Mouse (Mus musculus) regulatory T cell (primary cell): ENCODE results near the gene Nudt1.
"Not testable (repeated sequence)": the region's sequence is repeated elsewhere in the genome, so short reads cannot be mapped to it uniquely, and the experiment has no call there.

Experiments used
- in situ Hi-C: fragments of 300-600 bp; cut with MboI, MseI; formaldehyde crosslinking; loops from one replicate; pipeline ENCODE4 v1.15.1; 2025; ENCODE audit warnings: high pct_unique_total_duplicates

Gene Nudt1

DNA sequence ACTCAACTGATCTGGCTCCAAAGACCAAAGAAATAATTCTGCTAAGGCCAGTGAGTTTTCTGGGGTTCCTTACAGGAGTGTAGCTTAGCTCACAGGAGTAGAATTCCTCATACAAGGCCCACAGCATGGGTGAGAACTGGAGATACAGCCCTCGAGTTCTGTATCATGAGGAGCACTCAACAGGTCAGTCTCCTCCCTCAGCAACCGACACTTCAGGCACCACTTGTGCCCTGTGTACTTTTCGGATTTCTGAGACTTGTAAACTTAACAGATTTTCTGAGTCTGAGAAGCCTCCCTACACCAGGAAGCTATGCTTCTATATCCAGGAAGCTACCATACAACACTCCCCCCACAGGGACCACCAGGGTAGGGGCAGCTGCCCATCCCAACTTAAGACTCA lies 18.4 kb downstream of the Nudt1 start:
- in situ Hi-C loops, result loop anchor here (5.0 to 25.0 kb wide), 2 partner anchors 57 to 503 kb away; partner anchors contain the start of genes Gm26938 and Psmg3

DNA sequence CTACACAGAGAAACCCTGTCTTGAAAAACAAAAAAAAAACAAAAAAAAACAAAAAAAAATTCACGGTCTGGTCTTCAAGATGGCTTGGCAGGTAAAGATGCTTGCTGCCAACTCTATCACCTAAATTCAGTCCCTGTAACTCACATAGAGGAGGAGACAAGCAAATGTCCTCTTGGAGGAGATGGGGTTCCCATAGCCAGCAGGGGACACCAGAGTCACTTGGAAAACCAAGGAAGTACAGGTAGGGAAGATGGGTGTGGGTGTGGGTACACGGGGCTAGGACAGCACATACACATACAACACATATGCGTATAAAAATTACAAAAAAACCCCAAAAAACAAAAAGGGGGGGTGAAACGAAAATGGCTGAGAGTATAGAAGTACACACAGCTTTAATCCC lies 21.4 kb downstream of the Nudt1 start:
- in situ Hi-C loops, result loop anchor here (25.0 kb wide), 1 partner anchor 506 kb away; the partner anchor contains the start of genes Gm26938 and Psmg3

DNA sequence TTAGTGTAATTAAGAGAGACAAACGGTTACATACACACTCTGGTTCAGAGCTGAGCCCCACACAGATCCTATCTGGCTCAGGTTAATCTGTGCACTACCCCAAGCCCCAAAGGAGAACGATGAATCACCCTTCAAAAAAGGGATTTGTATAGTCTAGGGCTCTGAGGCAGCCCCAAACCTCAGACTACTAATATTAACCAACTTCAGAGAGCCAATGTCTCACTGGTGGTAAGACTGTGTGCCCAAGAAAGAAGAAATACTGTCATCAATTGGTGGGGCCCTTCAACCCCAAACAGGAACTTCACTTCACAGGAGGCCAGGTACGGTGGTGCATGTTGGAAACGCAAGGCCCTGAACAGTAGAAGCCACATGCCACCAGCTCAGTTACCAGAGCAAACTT lies 23.8 kb downstream of the Nudt1 start:
- in situ Hi-C loops, result loop anchor here (25.0 kb wide), 1 partner anchor 508 kb away; the partner anchor contains the start of genes Gm26938 and Psmg3

DNA sequence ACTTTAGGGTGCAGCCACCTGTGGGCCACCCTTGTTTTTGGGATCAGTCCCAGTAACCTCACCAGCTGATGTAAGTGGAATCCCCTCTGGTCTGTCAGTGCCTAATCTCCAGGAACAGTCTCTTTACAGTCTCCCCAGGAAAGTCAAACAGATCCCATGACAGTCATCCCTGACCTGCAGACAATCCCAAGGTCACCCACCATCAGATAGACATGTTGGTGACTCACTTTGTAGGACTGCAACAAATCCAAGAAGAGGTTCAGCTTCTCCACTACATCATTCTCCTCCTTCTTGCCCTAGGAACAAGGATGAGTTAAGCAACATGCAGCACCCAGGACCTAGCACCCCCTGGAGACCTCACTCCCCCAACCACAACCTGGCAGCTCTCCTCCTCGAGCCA lies 24.6 kb downstream of the Nudt1 start:
- in situ Hi-C loops, result loop anchor here (25.0 kb wide), 1 partner anchor 509 kb away; the partner anchor contains the start of genes Gm26938 and Psmg3

DNA sequence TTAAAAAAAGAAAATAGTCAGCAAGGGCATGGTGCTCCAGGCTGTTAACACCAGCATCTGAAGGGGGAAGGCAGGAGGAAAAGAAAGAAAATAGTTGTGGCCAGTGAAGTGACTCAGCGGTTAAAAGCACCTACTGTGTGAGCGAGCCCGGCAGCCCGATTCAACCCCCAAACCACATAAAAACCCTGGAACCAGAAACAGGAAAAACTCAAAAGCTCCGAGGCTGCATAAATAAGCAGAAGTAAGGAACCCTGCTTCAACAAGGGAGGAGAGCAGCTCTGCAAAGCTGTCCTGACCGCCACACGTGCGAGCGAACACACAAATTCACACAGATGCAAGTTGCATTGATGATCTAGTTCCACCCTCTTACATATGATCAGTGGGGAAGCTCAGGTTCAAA lies 28.4 kb downstream of the Nudt1 start:
- in situ Hi-C loops, result loop anchor here (25.0 kb wide), 1 partner anchor 513 kb away; the partner anchor contains the start of genes Gm26938 and Psmg3

DNA sequence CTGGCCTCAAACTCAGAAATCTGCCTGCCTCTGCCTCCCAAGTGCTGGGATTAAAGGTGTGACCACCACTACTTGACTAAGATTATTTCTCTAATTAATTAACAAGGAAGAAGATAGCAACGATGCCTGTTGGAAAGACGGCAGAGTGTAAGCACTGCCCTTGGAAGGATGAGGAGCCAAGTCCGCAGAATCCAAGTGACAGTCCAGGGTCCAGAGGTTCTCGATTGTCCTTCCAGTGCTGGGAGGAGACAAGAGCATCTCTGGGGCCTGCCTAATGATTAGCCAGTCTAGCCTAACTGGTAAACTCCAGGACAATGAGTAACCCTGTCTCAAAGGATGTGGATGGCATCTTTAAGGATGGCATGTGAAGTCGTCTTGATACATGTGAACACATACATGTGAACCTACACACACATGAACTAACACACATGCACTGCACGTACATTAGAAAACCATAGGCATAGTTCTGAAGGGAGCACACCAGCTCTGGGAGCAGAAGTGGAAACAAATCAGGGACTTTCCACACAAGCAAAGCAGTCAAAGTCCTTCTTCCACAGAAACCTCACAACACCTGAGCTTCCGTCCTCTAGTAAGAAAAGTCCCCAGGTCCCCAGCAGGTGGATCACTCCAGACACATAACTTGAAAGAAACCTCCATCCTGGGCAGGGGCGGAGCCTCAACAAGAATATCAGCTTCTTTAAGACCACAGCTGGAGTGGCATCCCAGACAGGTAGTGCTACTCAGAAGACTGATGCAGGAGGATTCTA lies 29.5 kb downstream of the Nudt1 start:
- in situ Hi-C loops, result no loop called here

DNA sequence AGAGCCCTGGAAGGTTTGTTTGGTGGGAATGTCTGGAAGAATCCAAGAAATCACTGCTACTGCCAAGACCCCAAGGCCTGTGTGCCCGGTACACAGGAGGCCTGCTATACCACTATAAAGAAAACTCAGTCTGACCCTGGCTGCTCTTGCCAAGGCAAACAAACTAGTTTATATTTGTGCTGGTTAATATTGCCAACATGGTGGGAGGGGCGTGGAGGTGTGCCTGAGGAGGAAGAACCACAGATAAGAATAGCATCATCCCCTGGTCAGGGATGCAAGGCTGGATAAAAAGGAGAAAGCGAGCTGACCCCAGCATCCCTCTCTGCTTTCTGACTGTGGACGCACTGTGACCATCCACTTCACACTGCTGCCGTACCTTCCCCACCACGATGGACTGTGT lies 30.9 kb downstream of the Nudt1 start:
- in situ Hi-C loops, result no loop called here

DNA sequence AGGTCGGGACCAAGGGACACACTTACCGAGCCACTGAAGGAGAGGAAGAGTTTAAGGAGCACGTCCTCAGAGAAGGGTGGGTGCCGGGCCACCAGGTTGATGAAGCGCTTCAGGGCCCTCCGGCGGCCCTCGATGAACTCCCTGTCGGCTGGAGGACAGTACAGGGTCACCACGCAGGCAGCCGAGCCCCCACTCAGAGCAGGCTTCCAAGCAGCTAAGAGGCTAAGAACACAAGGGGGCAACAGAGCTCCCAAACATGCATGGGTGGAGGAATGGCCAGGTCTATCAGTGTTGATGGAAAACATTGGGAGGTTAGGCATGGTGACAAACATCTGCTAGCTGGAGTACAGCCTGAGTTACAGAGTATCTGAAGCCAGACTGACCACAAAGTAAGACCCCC lies 34.5 kb downstream of the Nudt1 start:
- in situ Hi-C loops, result no loop called here

DNA sequence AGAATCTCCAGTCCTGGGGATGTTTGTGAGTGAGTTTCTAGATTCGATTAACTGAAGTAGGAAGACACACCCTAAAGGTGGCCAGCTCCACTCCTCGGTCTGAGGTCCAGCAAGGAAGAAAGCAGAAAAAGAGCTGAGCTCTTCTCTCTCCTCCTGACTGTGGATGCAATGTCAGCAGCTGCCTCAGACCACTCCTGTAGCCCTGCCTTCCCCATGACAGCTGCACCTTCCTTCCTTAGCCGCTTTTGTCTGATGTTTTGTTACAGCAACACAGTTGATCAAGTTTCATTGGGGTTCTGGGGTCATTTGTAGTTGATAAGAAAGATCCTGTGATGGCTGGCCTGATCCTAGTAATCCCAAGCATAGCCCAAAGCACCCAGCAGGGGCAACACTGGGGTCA lies 36.0 kb downstream of the Nudt1 start:
- in situ Hi-C loops, result no loop called here

DNA sequence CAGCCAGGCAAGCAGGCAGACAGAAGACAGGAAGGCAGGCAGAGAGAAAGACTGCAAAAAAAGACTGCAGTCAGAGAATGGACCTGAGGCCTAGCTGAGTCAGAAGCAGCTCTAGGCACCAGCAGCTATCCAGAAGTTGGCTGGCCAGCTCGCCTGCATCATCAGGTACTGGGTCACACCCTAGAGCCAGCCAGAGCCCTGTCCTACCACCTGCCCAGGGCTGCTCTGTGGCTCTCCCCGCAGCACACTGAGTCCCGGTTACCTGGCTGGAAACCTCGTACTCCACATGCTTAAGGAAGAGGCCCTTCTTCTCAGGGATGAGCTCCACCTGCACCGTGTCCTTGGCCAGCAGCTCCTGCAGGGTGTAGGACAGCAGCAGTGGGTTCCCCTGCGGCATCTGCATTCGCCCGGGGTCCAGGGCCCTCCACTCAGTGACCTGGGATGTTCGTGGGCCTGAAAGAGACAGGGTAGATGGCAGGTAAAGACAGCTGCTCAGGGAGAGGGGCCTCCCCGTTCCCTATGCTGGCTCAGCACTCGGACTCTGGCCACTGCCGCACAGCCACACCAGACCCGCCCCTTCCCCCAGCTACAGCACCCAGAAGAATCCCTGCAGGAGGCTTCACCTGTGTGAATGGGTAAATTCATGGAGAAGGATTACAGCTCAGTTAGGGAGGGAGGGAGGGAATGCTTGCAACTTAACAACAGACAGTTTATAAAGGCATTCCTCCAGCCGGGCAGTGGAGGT lies 38.6 kb downstream of the Nudt1 start:
- in situ Hi-C loops, result no loop called here

DNA sequence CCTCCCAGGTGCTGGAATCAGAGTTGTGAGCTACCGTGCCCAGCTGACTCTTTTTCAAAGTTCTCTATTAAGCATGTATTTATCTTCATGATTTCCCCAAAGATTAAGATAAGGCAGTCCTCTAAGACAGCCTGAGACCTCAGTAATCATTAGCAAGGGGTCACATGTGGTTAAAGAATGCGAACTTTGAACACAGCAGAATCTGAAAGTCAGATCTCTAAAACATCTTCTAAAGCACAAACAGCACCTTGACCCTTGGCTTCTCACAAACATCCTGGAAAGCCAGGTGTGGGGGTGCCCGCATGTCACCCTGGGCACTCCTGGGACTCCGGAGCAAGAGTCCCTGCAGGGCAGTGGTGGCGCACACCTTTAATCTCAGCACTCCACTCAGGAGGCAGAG lies 43.0 kb downstream of the Nudt1 start:
- in situ Hi-C loops, result no loop called here

DNA sequence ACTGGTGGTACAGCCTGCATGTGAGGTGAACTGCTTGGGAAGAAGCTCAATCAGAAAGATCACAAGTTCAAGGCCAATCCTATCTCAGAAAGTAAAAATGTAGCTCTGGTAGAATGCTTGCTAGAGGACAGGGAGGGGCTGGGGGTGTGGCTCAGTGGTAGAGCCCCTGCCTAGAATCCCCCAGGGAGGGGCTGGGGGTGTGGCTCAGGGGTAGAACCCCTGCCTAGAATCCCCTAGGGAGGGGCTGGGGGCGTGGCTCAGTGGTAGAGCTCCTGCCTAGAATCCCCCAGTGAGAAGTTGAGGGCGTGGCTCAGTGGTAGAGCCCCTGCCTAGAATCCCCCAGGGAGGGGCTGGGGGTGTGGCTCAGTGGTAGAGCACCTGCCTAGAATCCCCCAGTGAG lies 46.7 kb downstream of the Nudt1 start:
- in situ Hi-C loops, result not testable (repeated sequence)

DNA sequence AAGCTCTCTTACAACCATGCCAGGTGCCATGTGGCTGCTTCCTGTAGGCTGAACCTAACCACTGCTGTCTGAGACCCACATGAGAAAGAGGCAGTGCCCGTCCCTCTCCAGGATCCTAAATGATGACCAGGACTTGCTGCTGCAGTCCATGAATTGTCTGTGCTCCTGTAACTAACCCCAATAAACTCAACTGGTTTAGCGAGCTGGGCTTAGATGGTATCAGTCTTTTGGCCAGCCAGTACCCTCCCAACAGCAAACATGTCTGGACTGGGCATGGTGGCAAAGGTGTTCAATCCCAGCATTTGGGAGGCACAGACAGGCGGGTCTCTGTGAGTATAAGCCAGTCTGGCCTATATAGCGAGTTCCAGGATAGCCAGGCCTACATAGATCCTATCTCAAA lies 47.5 kb downstream of the Nudt1 start:
- in situ Hi-C loops, result no loop called here

DNA sequence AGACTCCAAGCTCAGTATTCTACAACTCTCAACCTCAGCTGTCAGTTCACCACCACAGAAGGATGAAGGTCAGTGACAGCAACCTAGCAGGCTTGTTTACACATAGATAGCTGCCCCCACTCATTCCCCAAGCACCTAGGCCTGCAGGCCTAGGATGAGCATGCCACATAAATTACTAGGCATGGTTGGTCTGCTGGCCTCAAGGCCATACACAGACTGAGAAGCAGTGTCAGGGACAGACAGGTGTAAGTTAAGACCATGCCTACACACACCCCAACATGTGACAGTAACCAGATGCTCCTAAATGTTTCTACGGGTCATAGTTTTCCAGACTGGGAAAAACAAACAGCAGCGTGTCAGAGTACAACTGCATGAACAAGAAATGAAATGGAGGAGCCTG lies 48.0 kb downstream of the Nudt1 start:
- in situ Hi-C loops, result no loop called here

DNA sequence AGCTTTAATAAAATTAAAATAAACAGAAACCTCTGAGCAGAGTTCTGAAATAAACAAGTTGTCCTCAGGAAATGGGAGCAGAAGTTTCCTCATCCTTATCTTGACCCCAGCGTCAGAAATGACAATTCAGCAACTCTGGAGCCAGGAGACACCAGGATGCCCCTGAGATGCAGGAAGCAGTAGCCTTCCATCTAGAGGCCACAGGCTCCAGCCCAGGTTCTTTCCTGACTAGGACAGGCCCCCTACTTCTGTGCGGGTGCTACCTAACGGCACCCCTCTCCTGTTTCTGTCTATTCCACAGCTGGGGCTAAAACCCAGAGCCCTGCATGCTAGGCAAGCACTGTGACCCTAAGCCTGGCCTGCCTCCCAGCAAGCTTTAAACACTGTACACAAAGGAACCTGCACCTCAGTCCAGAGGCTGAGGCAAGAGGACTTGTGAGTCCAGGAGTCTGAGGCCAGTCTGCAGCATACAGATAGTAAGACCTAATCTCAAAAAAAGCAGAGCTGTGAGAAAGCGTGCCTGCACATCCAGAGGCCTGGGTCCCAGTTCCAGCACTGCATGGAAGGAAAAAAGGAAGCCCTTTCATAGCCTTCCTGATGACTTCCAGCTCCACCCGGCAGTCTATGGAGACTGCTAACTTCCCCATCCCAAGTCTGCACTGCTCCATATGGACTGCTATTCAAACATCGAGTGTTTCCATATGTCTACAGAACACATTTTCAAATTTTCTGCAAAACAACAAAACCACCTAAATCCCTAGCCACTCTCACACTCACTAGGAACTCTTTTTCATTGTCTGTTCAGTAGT lies 49.2 kb downstream of the Nudt1 start:
- in situ Hi-C loops, result loop anchor here (10.0 kb wide), 1 partner anchor 1726 kb away; no protein-coding TSS in a partner anchor

DNA sequence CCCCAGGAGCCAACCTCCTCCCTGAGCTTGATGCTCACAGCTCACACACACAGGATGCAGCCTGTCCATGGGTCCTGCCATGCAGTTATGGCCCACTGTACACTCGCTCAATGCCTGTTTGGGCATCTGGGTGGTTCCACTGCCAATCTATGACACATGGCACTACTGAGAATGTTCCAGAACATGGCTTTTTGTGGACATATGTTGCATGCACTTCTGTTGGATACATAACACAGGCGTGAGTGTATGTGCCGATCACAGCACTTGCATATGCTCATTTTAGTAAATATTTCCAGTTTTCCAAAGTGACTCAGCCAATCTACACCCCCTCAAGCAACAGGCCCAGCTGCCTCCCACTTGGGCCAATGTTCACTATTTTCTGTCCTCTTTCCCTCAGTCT lies 50.2 kb downstream of the Nudt1 start:
- in situ Hi-C loops, result loop anchor here (10.0 kb wide), 1 partner anchor 1727 kb away; no protein-coding TSS in a partner anchor

DNA sequence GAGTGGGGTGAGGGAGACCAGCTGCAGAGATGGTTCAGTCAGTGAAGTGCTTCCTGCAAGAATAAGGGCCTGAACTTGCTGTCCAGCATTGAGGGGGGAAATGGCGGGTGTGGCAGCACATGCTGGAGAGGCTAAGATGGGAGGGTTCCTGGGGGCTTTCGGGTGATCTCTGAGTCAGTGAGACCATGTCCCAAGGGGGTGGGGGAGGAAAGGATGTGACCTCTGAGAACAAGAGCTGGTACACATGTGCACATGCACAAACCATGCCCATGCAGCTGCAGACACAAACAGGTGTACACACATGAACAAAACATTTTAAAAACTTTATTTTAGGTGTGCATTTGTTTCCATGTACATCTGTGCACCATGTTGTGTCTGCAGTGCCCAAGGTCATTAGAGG lies 52.3 kb downstream of the Nudt1 start:
- in situ Hi-C loops, result loop anchor here (10.0 kb wide), 1 partner anchor 1729 kb away; no protein-coding TSS in a partner anchor

DNA sequence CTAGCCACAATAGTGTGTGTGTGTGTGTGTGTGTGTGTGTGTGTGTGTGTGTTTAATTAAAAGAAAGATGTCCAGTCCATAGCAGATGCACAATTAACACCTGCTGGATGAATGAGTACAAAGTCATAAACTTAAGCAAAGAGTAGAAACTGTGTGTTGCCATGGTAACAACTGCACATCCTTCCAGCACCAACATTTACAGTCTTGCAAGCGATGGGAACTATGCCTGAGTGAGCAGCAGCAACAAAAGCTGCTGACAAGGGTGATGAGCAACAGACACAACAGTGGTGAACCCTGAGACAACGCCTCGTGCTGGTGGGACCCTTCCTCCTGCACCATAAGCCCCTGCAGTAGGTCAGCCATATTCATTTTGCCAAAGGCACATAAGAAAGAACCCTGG lies 52.8 kb downstream of the Nudt1 start:
- in situ Hi-C loops, result loop anchor here (10.0 kb wide), 1 partner anchor 1729 kb away; no protein-coding TSS in a partner anchor

DNA sequence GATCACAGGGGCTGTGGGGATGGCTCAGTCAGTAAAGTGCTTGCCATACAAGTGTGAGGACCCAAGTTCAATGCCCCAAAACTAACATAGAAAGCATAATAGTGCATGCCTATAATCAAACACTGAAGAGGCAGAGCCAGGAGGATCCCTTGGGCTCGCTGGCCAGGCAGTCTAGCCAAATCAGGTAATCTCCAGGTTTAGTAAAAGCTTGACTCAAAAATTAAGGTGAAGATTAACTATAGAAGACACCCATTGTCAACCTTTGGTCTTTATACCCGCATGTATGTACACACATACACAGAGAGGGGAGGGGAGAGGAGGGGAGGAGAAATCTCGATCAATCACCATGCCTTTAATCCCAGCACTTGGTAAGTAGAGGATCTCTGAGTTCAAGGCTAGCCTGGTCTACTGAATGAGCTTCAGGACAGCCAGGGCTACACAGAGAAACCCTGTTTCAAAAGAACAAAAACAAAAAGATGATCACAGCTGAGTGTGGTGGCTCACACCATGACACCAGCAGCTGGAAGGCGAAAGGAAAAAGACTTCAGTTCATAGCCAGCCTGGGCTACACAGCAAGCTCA lies 53.9 kb downstream of the Nudt1 start:
- in situ Hi-C loops, result loop anchor here (10.0 kb wide), 1 partner anchor 1731 kb away; no protein-coding TSS in a partner anchor

DNA sequence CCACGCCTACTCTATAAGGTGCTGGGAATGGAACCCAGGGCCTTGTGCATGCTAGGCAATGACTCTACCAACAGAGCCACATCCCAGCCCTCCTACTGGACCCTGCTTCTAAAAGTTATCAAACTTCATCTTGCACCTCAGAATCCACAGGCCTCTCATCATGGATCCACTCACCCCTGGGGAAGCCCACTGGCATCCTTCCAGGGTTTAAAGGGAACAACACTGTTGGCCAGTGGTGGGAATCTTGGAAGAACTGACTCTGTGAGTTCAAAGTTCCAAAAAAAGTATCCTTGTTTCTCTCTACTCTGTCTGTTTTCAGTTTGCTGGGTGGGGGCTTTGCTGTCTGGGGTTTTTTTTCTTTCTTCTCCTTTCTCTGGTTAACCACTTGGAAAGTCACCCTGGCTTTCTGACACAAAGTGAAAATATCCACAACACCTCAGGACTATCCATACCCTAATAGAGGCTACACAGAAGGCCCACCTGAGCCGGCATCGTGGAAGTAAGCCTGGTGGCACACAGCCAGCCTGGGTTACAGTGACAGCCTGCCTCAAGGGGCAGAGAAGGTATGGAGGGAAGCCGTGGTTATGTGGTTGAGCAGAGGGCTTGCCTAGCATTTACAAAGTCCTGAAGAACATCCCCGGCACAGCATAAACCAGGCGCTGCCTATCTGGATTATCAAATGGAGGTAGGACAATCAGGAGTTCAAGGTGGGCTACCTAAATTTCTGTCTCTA lies 56.8 kb downstream of the Nudt1 start:
- in situ Hi-C loops, result loop anchor here (10.0 kb wide), 1 partner anchor 1733 kb away; no protein-coding TSS in a partner anchor
